ENCODE assay signal across 12 mouse cellular contexts in the genomic region with DNA sequence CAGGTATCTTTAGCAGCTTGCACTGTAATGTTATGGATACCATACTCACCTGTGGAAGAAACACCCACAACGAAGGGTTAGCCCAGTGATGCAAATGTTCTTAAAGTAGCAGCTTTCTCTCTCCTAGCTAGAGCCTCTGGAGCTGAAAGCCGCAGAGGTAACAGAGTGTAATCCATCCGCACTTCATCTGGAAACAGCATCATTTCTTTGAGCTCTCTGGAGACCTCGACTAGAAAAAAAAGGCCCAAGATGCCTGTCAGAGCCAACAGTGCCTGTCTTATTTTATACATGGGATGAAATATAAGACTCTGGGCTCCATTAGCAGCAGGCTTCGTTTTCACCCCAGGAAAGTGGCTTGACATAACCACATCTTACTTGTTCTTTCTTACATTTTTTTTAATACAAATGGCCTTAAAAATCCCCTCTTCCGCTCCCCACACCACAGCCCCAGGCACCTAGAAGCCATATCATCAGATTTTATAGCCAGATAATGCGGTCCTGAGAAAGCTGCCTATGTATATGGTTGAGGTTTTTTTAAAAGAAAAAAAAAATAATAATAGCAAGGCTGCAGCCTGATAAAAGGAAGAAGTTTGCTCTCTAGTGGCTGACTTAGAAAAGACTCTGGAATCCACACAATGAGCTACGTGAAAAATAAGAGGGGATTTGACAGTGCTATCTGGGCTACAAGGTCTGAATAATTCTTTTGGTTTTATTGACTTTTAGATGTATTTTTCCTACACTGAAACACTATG.
A peak's percentile ranks its signal among the peaks of the same experiment; 100 is the strongest.
DNase-seq lines count a peak whose midpoint lies in the region; ATAC-seq and TF ChIP-seq lines count a peak whose summit lies in the region.
"Had no signal": no experiment of that assay in that cellular context is flagged by ENCODE, and none has a peak within 500 bp of the region (broad histone marks: within the 10 kb centered on the region; RNA-seq: fewer than 3 reads in every experiment).

No protein-coding gene starts in this region.

- H3K9me3 ChIP-seq in forebrain, embryonic 15.5 days: no peaks in the 10 kb centered on the region
- H3K9me3 ChIP-seq in forebrain, embryonic 12.5 days: no peaks in the 10 kb centered on the region

- TF ChIP-seq CTCF in left cerebral cortex, adult 2 months (IDR thresholded peaks at IDR 0.05): peak; percentile 65

- no peak overlapping the region for H3K4me3 ChIP-seq in forebrain, embryonic 15.5 days
- H3K4me3 ChIP-seq in forebrain, embryonic 12.5 days (replicated peaks): no peak overlapping the region
- H3K4me3 ChIP-seq in left cerebral cortex, adult 2 months: no peak overlapping the region
- H3K4me3 ChIP-seq: megakaryocyte, embryonic 14.5 days had no signal

- H3K4me1 ChIP-seq in forebrain, embryonic 15.5 days: no peaks in the 10 kb centered on the region
- no peaks in the 10 kb centered on the region for H3K4me1 ChIP-seq in forebrain, embryonic 12.5 days
- H3K4me1 ChIP-seq: megakaryocyte, embryonic 14.5 days had no signal

- no peak overlapping the region for H3K4me2 ChIP-seq in forebrain, embryonic 15.5 days (replicated peaks)
- H3K4me2 ChIP-seq in forebrain, embryonic 12.5 days: no peak overlapping the region

- H3K27me3 ChIP-seq in forebrain, embryonic 15.5 days: no peaks in the 10 kb centered on the region
- no peaks in the 10 kb centered on the region for H3K27me3 ChIP-seq in forebrain, embryonic 12.5 days
- H3K27me3 ChIP-seq: megakaryocyte, embryonic 14.5 days had no signal

- no peaks in the 10 kb centered on the region for H3K36me3 ChIP-seq in forebrain, embryonic 15.5 days
- H3K36me3 ChIP-seq in forebrain, embryonic 12.5 days (replicated peaks): no peaks in the 10 kb centered on the region

- 0 out of 2 replicates have a peak, but pooled peaks have one; percentile 29 for ATAC-seq in forebrain, embryonic 15.5 days (replicated peaks)
- no peak for ATAC-seq in forebrain, embryonic 12.5 days (ENCODE audit: low FRiP score)

- no peak overlapping the region; the same call in 1 of the 2 replicates for H3K27ac ChIP-seq in forebrain, embryonic 15.5 days (replicated peaks)
- H3K27ac ChIP-seq in forebrain, embryonic 12.5 days: no peak overlapping the region
- H3K27ac ChIP-seq in left cerebral cortex, adult 2 months: no peak overlapping the region

- no peak for DNase-seq in left cerebral cortex, adult 2 months (ENCODE audit: extremely low spot score in 1 of 2, low spot score in 2 of 2)
- no peak for DNase-seq in left cerebral cortex, postnatal 4 days
- DNase-seq in NIH3T3 (ENCODE audit: low read depth): peak; percentile 9
- DNase-seq in mesoderm, embryonic 11.5 days (ENCODE audit: low read depth, low spot score): peak; percentile 9
- no peak for DNase-seq in right cerebral cortex, postnatal 10 days (ENCODE audit: low spot score in 2 of 2)
- no peak for DNase-seq in heart, adult 9 months (ENCODE audit: low spot score in 2 of 2)
- DNase-seq: cerebellum, postnatal 25 days; gastrocnemius, postnatal 10 days; heart, postnatal 14 days had no signal

- no peak overlapping the region for H3K9ac ChIP-seq in forebrain, embryonic 15.5 days (replicated peaks)
- no peak overlapping the region for H3K9ac ChIP-seq in forebrain, embryonic 12.5 days

- 74% methylated on average over 8 of the region's 8 CpGs for WGBS in forebrain, embryonic 15.5 days
- 71% methylated on average over 8 of the region's 8 CpGs for WGBS in forebrain, embryonic 12.5 days

- intact Hi-C loops in left cerebral cortex, adult 2 months (cut with DNase I): loop anchor here (2.0 to 10.0 kb wide), 3 partner anchors 447 to 975 kb away; a partner anchor contains a TSS
- intact Hi-C loops in left cerebral cortex, postnatal 4 days (cut with DNase I): loop anchor here (5.0 kb wide), 2 partner anchors 449 to 969 kb away; a partner anchor contains a TSS

Comparison
In these comparisons a context has a peak if more than half of its experiments do, and no peak if none do; other contexts are left out.
1. DNase-seq: peak in NIH3T3 (single experiment) and mesoderm, embryonic 11.5 days (single experiment); none in left cerebral cortex, adult 2 months (0 of 2), left cerebral cortex, postnatal 4 days (single experiment), right cerebral cortex, postnatal 10 days (0 of 2) and heart, adult 9 months (0 of 2).